Mouse (Mus musculus) lung, embryonic 16.5 days (tissue): ENCODE data around the gene Tcf3. TPM values are rescaled to one million over a fixed set of nuclear protein-coding genes. Genes with fewer than 3 reads are reported as not detected.

Source experiments
- ATAC-seq: fragments of 200-750 bp; cut with Nextera tagmentation; 2 replicates; pipeline ENCODE4 v1.8.0; 2017; ENCODE audit warnings: low read depth, mild to moderate bottlenecking, moderate library complexity
- H3K27ac ChIP-seq: fragments of 300-500 bp; sonication (generic); 2 replicates; pipeline ENCODE4 v1.5.1; 2014; ENCODE audit warnings: mild to moderate bottlenecking, control low read depth, low read length
- H3K27me3 ChIP-seq: fragments of 300-500 bp; sonication (generic); 2 replicates; pipeline ENCODE4 v1.6.1; 2014; ENCODE audit warnings: low read depth, low read length, mixed read lengths; ENCODE audit not compliant: control insufficient read depth, insufficient read depth
- H3K36me3 ChIP-seq: fragments of 300-500 bp; sonication (generic); 2 replicates; pipeline ENCODE4 v1.6.1; 2014; ENCODE audit warnings: low read length; ENCODE audit not compliant: control insufficient read depth, insufficient read depth
- H3K4me1 ChIP-seq: fragments of 300-500 bp; sonication (generic); replicated peaks from 2 replicates; pipeline ENCODE4 v1.6.1; 2014; ENCODE audit warnings: low read length, mixed read lengths; ENCODE audit not compliant: control insufficient read depth, insufficient read depth
- H3K4me2 ChIP-seq: fragments of 300-500 bp; sonication (generic); 2 replicates; pipeline ENCODE4 v1.6.1; 2014; ENCODE audit warnings: low read depth, low read length, control low read depth
- H3K4me3 ChIP-seq: fragments of 300-500 bp; sonication (generic); 2 replicates; pipeline ENCODE4 v1.5.1; 2014; ENCODE audit warnings: mild to moderate bottlenecking, low read length, control low read depth
- H3K9ac ChIP-seq: fragments of 300-500 bp; sonication (generic); 2 replicates; pipeline ENCODE4 v1.6.1; 2014; ENCODE audit warnings: low read length, control low read depth
- H3K9me3 ChIP-seq: fragments of 300-500 bp; sonication (generic); 2 replicates; pipeline ENCODE4 v1.6.1; 2016; ENCODE audit warnings: low read length; ENCODE audit not compliant: control insufficient read depth
- WGBS: fragments of 180-500 bp; shearing (Covaris S2); extraction: QIAGEN DNeasy Blood & Tissue Kit; methylation state at CpG from one replicate; pipeline ENCODE4 v1.1.7; 2014; 5-methylcytosine and 5-hydroxymethylcytosine counted together
- polyA plus RNA-seq: library from polyadenylated mRNA; unstranded; fragments of >200 nt; fragmentation: Nextera tagmentation; extraction: Ambion mirVana; gene quantifications from 2 replicates; pipeline ENCODE4 v1.2.1, GENCODE M21; 2015

Tcf3 gene
- polyA plus RNA-seq, 1 experiment from 2014 or later, result 81.0 TPM

GRCm38 (mm10) chr10:80405481-80406173 lies 27.8 kb downstream of the Tcf3 start:
- Histone ChIP-seq H3K4me2 (peak overlapping the region; percentile 71), H3K4me1 (peaks cover 20% of the 10 kb centered on the region), H3K27me3 (no peaks in the 10 kb centered on the region), H3K36me3 (peaks cover 30% of the 10 kb centered on the region), H3K9ac (peak overlapping the region; percentile 87), H3K9me3 (0 out of 2 replicates have a peak, but pooled peaks cover 3% of the 10 kb centered on the region), H3K4me3 (peak overlapping the region; percentile 72), H3K27ac (no peak overlapping the region)
- no peak for ATAC-seq
- WGBS, result 53% methylated on average over 10 of the region's 10 CpGs

- Histone ChIP-seq H3K4me2 (no peak overlapping the region), H3K4me1 (peaks cover 27% of the 10 kb centered on the region), H3K9ac (no peak overlapping the region), H3K4me3 (no peak overlapping the region), H3K36me3 (peaks cover 16% of the 10 kb centered on the region), H3K27ac (no peak overlapping the region), H3K9me3 (0 out of 2 replicates have a peak, but pooled peaks cover 3% of the 10 kb centered on the region), H3K27me3 (no peaks in the 10 kb centered on the region)
- ATAC-seq, result no peak
- 78% methylated on average over 4 of the region's 4 CpGs for WGBS
These were observed 30.3 kb downstream of the Tcf3 start for GRCm38 (mm10) chr10:80403044-80403692.

GRCm38 (mm10) chr10:80400704-80401161 lies 32.7 kb downstream of the Tcf3 start:
- Histone ChIP-seq H3K4me3 (no peak overlapping the region), H3K4me2 (no peak overlapping the region; the same call in 1 of the 2 replicates), H3K27me3 (no peaks in the 10 kb centered on the region), H3K36me3 (peaks cover 16% of the 10 kb centered on the region), H3K4me1 (peaks cover 31% of the 10 kb centered on the region), H3K27ac (peak overlapping the region; percentile 93), H3K9me3 (0 out of 2 replicates have a peak, but pooled peaks cover 3% of the 10 kb centered on the region), H3K9ac (peak overlapping the region; percentile 80)
- ATAC-seq, result no peak
- 63% methylated on average over 4 of the region's 4 CpGs for WGBS

- H3K4me3 ChIP-seq, result peak overlapping the region; percentile 69
- peak overlapping the region; percentile 80 for H3K9ac ChIP-seq
- H3K36me3 ChIP-seq, result peaks cover 21% of the 10 kb centered on the region
- H3K9me3 ChIP-seq, result 0 out of 2 replicates have a peak, but pooled peaks cover 3% of the 10 kb centered on the region
- no peaks in the 10 kb centered on the region for H3K27me3 ChIP-seq
- H3K4me1 ChIP-seq, result peaks cover 25% of the 10 kb centered on the region
- peak overlapping the region; percentile 74 for H3K4me2 ChIP-seq
- peak overlapping the region; percentile 93 for H3K27ac ChIP-seq
- ATAC-seq, result no peak
- 11% methylated on average over 17 of the region's 17 CpGs for WGBS
These were observed 33.3 kb downstream of the Tcf3 start for GRCm38 (mm10) chr10:80399973-80400703.

GRCm38 (mm10) chr10:80399191-80399972 lies 34.1 kb downstream of the Tcf3 start, which contains the start of gene Mbd3:
TSS of gene Mbd3 (minus strand) at chr10:80399550.
- peak within 1 kb of the TSS; percentile 94 for H3K9ac ChIP-seq
- H3K36me3 ChIP-seq, result peaks cover 27% of the 10 kb centered on the region
- H3K27ac ChIP-seq, result peak within 1 kb of the TSS; percentile 99
- H3K4me1 ChIP-seq, result peaks cover 24% of the 10 kb centered on the region
- peak within 1 kb of the TSS; percentile 94 for H3K4me2 ChIP-seq
- ATAC-seq, result peak; percentile 96
- peak within 1 kb of the TSS; percentile 83 for H3K4me3 ChIP-seq
- no peaks in the 10 kb centered on the region for H3K27me3 ChIP-seq
- 0 out of 2 replicates have a peak, but pooled peaks cover 3% of the 10 kb centered on the region for H3K9me3 ChIP-seq
- under 1% methylated on average over 76 of the region's 82 CpGs for WGBS

GRCm38 (mm10) chr10:80398719-80399190 lies 34.7 kb downstream of the Tcf3 start:
- Histone ChIP-seq H3K4me1 (peaks cover 24% of the 10 kb centered on the region), H3K9ac (peak overlapping the region; percentile 94), H3K4me2 (peak overlapping the region; percentile 94), H3K4me3 (peak overlapping the region; percentile 83), H3K36me3 (peaks cover 33% of the 10 kb centered on the region), H3K9me3 (0 out of 2 replicates have a peak, but pooled peaks cover 3% of the 10 kb centered on the region), H3K27me3 (no peaks in the 10 kb centered on the region), H3K27ac (peak overlapping the region; percentile 99)
- under 1% methylated on average over 58 of the region's 59 CpGs for WGBS
- peak; percentile 88 for ATAC-seq

- H3K9me3 ChIP-seq, result 0 out of 2 replicates have a peak, but pooled peaks cover under 1% of the 10 kb centered on the region
- H3K36me3 ChIP-seq, result peaks cover 34% of the 10 kb centered on the region
- no peak for ATAC-seq
- H3K4me1 ChIP-seq, result peaks cover 24% of the 10 kb centered on the region
- H3K4me2 ChIP-seq, result peak overlapping the region; percentile 94
- peak overlapping the region; percentile 99 for H3K27ac ChIP-seq
- no peaks in the 10 kb centered on the region for H3K27me3 ChIP-seq
- 0% methylated on average over 1 of the region's 1 CpGs for WGBS
- H3K9ac ChIP-seq, result peak overlapping the region; percentile 94
- H3K4me3 ChIP-seq, result peak overlapping the region; percentile 83
These were observed 35.3 kb downstream of the Tcf3 start for GRCm38 (mm10) chr10:80398174-80398535.

- peaks cover 34% of the 10 kb centered on the region for H3K36me3 ChIP-seq
- peak overlapping the region; percentile 83 for H3K4me3 ChIP-seq
- H3K27me3 ChIP-seq, result no peaks in the 10 kb centered on the region
These were observed 35.8 kb downstream of the Tcf3 start for GRCm38 (mm10) chr10:80397524-80398173.

More at GRCm38 (mm10) chr10:80397524-80398173, 35.8 kb downstream of the Tcf3 start:
- Histone ChIP-seq H3K9ac (peak overlapping the region; percentile 94), H3K9me3 (no peaks in the 10 kb centered on the region), H3K4me2 (peak overlapping the region; percentile 94), H3K27ac (peak overlapping the region; percentile 99), H3K4me1 (peaks cover 24% of the 10 kb centered on the region)
- WGBS, result 30% methylated on average over 8 of the region's 8 CpGs
- no peak for ATAC-seq
